Mouse (Mus musculus) urinary bladder, adult 2 months (tissue): ENCODE data around the gene Oxsm. TPM values are rescaled to one million over a fixed set of nuclear protein-coding genes. Genes with fewer than 3 reads are reported as not detected.

Source experiments
- DNase-seq: peaks from one replicate; pipeline ENCODE4 v3.0.0; 2022; ENCODE audit warnings: low spot score
- polyA plus RNA-seq: library from polyadenylated mRNA; depleted of rRNA; stranded (reverse); fragments of >200 nt; gene quantifications from 2 replicates; pipeline ENCODE4 v1.2.3, GENCODE M21; 2012; rRNA removed

Oxsm gene
- polyA plus RNA-seq, 1 experiment, result 7.4 TPM

GRCm38 (mm10) chr14:16242193-16242815 is 7.3 kb downstream of the Oxsm start:
- no peak for DNase-seq

GRCm38 (mm10) chr14:16236466-16236865 is 13.1 kb downstream of the Oxsm start:
- no peak for DNase-seq

DNA sequence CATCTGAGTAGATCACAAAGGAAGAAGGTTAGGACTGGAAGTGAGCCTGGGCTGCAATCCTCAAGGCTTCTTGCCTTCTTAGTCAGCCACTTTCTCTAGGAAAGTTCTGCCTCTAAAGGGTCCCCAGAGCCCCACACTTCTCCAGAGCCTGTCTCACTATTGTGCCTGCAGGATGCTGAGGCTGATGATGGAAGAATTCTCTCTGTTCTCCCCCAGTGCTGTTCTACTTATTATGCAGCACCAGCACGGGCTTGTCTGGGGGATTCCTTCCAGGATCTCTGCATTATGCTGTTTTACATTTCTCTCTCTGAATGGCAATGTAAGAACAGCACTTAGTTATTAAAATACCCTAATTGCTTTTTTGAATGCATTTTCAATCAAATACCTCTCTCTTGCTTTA is 16.1 kb downstream of the Oxsm start:
- no peak for DNase-seq

DNA sequence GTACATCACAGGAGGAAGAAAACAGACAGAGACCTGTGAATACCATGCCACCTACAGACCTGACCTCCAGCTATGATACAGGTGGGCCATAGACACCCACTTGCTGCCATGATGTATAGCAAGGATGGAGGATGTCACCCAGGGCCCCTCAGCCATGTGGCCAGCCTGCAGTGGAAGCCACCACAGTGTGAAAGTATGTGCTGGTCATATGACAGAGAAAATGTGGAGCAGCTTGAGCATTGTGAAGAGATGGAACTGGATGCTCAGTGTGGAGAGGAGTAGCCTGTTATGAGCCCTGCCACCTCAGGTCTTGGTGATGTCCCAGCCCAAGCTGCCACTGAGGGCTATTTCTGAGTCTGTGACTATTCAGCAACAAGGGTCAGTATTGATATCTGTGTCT is 19.0 kb downstream of the Oxsm start:
- no peak for DNase-seq

DNA sequence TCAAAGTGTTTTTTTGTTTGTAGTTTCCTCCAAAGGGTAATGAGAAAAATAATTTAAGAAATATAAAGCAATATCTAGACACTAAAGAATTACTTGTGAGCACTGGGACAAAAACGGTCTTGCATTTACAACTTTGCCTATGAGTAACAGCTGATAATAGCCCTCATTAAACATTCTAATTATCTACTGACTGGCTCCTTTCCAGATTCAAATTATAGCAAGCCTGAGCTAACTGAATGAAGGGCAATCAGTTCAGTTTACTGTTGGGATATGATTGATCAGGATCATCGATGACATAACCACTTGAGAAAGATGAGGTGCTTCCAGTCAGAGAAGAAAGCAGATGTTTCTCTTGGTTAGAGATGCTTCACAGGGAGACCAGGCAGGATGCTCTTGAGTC is 20.2 kb downstream of the Oxsm start:
- no peak for DNase-seq

DNA sequence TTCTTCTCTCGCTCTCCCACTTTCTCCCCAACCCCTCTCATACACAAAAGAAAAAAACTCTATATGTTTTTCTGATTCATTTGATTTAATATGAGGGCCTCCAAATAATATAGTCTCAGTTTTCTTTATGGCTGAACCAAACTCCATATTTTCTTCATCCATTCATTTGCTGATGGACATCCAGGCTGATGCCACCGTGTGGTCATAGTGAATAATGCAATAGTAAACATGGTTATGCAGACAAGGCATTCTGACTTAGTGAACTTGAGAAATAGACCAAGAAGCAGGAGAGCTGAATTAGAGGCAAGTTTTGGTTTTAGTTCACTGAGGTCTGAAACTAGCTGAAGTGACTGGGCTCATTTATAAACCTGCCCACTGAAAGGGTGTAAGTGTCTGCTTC is 30.6 kb downstream of the Oxsm start:
- no peak for DNase-seq

- DNase-seq, result no peak
These were observed 41.9 kb downstream of the Oxsm start for GRCm38 (mm10) chr14:16207722-16208121.

DNA sequence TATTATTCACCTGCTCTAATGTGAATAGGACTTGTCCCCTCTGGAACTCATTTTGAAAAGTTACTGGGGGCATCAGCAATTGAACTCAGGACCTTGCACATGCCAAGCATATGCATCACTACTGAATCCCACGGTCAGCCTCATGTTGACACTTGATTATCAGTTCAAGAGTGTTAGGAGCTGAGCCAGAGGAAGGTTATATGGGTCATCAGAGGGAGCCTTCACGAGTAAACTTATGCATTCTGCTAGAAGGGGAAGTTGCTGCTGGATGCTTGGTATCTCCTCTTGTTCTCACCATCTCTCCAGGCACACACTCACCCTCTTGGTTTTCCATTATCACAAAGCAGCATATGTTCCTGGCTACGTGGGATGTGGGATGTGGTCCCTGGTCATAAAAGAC is 47.9 kb downstream of the Oxsm start:
- DNase-seq, result no peak

GRCm38 (mm10) chr14:16200969-16201638 is 48.5 kb downstream of the Oxsm start:
- DNase-seq, result no peak

- DNase-seq, result no peak
These were observed 49.2 kb downstream of the Oxsm start for GRCm38 (mm10) chr14:16200220-16200912.

DNA sequence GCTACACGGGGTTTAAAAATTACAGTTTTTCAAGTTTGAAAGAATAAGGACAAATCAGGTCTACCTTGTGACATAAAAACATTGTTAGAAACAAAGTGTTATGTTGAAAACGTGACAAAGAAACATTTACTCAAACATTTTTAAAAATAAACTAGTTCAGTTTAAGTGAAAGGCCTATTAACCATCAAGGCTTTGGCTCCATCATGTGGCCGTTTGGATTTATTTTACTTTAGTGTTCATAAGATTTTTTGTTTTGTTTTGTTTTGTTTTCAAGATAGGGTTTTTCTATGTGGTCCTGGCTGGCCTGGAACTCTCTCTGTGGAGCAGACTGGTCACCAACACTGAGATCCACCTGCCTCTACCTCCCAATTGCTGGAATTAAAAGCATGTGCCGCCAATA is 53.1 kb downstream of the Oxsm start:
- no peak for DNase-seq

GRCm38 (mm10) chr14:16195486-16195885 is 54.1 kb downstream of the Oxsm start:
- no peak for DNase-seq

DNA sequence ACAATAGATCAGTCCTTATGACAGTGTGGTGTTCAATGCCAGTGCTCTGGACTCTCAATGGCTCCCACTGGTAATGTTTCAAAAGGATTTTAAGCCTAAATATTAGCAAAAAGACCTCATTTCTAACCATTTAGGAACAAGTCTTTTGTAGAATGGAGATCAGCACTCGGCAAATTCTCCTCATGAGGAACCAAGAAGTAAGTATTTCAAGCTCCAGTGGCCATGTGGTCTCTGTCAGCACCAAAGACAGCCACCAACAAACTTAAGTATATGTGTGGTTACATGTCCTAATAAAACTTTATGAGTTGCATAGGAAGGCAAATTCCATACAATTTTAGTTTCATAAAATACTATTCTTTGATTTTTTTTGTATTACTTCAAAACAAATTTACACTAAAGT is 55.5 kb downstream of the Oxsm start:
- no peak for DNase-seq

DNA sequence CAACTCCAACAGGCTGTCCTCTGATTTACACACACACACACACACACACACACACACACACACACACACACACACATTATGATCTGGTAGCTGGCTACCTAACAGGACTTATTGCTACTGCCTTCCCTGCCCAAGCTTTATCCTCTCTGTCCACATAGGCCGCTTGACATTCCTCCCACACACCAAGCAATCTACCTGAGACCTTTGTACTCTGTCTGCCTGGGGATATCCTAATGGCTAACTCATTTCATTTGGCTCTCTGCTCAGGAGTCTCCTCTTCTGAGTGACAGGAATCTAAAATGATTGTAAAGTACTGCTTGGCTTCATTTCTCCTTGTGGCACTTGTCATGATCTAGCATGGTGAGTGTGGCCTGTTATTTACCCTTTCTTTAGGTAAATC is 60.5 kb downstream of the Oxsm start:
- DNase-seq, result no peak

Other genes starting within 250 kb of the Oxsm start
- 26.2 and 26.6 TPM in 2 replicates for gene Ngly1, start 528 bp downstream of the Oxsm start, polyA plus RNA-seq
- gene Top2b, start 115.4 kb upstream of the Oxsm start, polyA plus RNA-seq, result 44.8 and 47.2 TPM in 2 replicates